In genomic region chr14:74997041-74997440, GRCm38 (mm10) we compare ENCODE assay signal across 23 mouse cellular contexts. TPM values are rescaled to one million over a fixed set of nuclear protein-coding genes. Genes with fewer than 3 reads are reported as not detected.
"Had no signal": no experiment of that assay in that cellular context is flagged by ENCODE, and none has a peak within 500 bp of the region (broad histone marks: within the 10 kb centered on the region; RNA-seq: fewer than 3 reads in every experiment).

No protein-coding gene starts in this region.

- H3K4me2 ChIP-seq: intestine, embryonic 15.5 days; kidney, embryonic 15.5 days; limb, embryonic 12.5 days; limb, embryonic 15.5 days; liver, embryonic 11.5 days; lung, embryonic 15.5 days; midbrain, embryonic 12.5 days; neural tube, embryonic 12.5 days; neural tube, embryonic 15.5 days; stomach, embryonic 15.5 days had no signal

- H3K9ac ChIP-seq: intestine, embryonic 15.5 days; kidney, embryonic 15.5 days; limb, embryonic 12.5 days; limb, embryonic 15.5 days; liver, embryonic 14.5 days; lung, embryonic 15.5 days; midbrain, embryonic 12.5 days; neural tube, embryonic 12.5 days; neural tube, embryonic 15.5 days; stomach, embryonic 15.5 days had no signal

- H3K4me3 ChIP-seq: intestine, embryonic 15.5 days; kidney, embryonic 15.5 days; limb, embryonic 12.5 days; limb, embryonic 15.5 days; lung, embryonic 15.5 days; midbrain, embryonic 12.5 days; neural tube, embryonic 12.5 days; neural tube, embryonic 15.5 days; stomach, embryonic 15.5 days had no signal

- H3K4me1 ChIP-seq: intestine, embryonic 15.5 days; kidney, embryonic 15.5 days; limb, embryonic 12.5 days; lung, embryonic 15.5 days; midbrain, embryonic 12.5 days; neural tube, embryonic 12.5 days; neural tube, embryonic 15.5 days; stomach, embryonic 15.5 days had no signal

- H3K9me3 ChIP-seq: intestine, embryonic 15.5 days; kidney, embryonic 15.5 days; limb, embryonic 12.5 days; limb, embryonic 15.5 days; lung, embryonic 15.5 days; midbrain, embryonic 12.5 days; neural tube, embryonic 12.5 days; neural tube, embryonic 15.5 days; stomach, embryonic 15.5 days had no signal

- H3K36me3 ChIP-seq: intestine, embryonic 15.5 days; kidney, embryonic 15.5 days; limb, embryonic 12.5 days; limb, embryonic 15.5 days; lung, embryonic 15.5 days; midbrain, embryonic 12.5 days; neural tube, embryonic 12.5 days; neural tube, embryonic 15.5 days; stomach, embryonic 15.5 days had no signal

- DNase-seq: kidney, adult 11 months; kidney, adult 8-10 months; kidney, postnatal 10 days; kidney, postnatal 36 days; left cerebral cortex, postnatal 4 days; lung, adult 18-20 months; lung, postnatal 4 days; right cerebral cortex, postnatal 25 days; spleen, adult 18-20 months; thymus, adult 18-20 months; thymus, postnatal 36 days had no signal

- H3K27me3 ChIP-seq: intestine, embryonic 15.5 days; kidney, embryonic 15.5 days; limb, embryonic 12.5 days; limb, embryonic 15.5 days; lung, embryonic 15.5 days; midbrain, embryonic 12.5 days; neural tube, embryonic 12.5 days; neural tube, embryonic 15.5 days; stomach, embryonic 15.5 days had no signal

- ATAC-seq: intestine, embryonic 15.5 days; midbrain, embryonic 16.5 days had no signal

- H3K27ac ChIP-seq: intestine, embryonic 15.5 days; kidney, embryonic 15.5 days; limb, embryonic 12.5 days; limb, embryonic 15.5 days; liver, embryonic 14.5 days; lung, embryonic 15.5 days; midbrain, embryonic 12.5 days; neural tube, embryonic 12.5 days; neural tube, embryonic 15.5 days; stomach, embryonic 15.5 days had no signal

RNA-seq across cellular contexts. Expression of gene Rubcnl, which starts 18.8 kb away (rescaled TPM):
- polyA plus RNA-seq: liver, embryonic 11.5 days had no signal
